Mouse (Mus musculus) heart, adult 8-10 months (tissue): ENCODE results near the gene Sell. TPM values are rescaled to one million over a fixed set of nuclear protein-coding genes. Genes with fewer than 3 reads are reported as not detected.

Experiments used
- DNase-seq: peaks from one replicate; pipeline ENCODE4 v3.0.0; 2022; ENCODE audit warnings: low spot score
- total RNA-seq, 4 experiments: library from RNA; stranded (reverse); gene quantifications; 2 replicates each; pipeline ENCODE4 v1.2.4; 2022

The Sell gene
- total RNA-seq, 4 experiments from 2014 or later, result 0.71 to 3.5 (median 1.1) TPM

DNA sequence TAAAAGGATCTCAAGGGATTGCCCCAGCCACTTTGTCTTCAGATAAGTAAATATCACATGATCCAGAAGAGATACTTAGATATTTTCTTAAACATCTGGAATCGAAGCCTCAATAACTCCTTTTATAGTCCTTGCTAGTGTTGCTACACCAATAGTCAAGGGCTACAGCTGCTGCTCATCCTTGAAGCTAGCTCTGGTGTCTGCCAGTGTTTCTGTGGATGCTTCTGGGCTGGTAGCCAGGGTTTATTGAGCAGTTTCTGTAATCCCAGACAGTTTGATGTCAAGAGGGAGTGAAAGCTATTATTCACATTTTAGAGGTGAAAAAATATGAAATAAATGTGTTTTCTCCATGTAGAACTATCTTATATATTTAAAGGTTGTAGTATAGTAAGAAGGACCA, 70.8 kb downstream of the Sell start:
- no peak for DNase-seq

Other genes starting within 250 kb of the Sell start
- 1 to 10 TPM; 4.5 to 5.8 (median 5.4) TPM for gene Scyl3, start 132.9 kb upstream of the Sell start, total RNA-seq
- 1 to 10 TPM in 1 of 4 experiments, under 1 TPM in 3; 0.55 to 1.0 (median 0.70) TPM for gene BC055324, start 67.2 kb upstream of the Sell start, total RNA-seq
- 1 to 10 TPM; 3.3 to 4.8 (median 4.0) TPM for gene Mettl18, start 67.1 kb upstream of the Sell start, total RNA-seq
- gene Sele, start 13.7 kb upstream of the Sell start, total RNA-seq, result 1 to 10 TPM in 1 of 4 experiments, under 1 TPM in 3; 0.33 to 1.1 (median 0.54) TPM
- gene Selp, start 53.3 kb downstream of the Sell start, total RNA-seq, result 1 to 10 TPM in 3 of 4 experiments, under 1 TPM in 1; 0.49 to 8.6 (median 1.2) TPM
- gene F5, start 89.9 kb downstream of the Sell start, total RNA-seq, result 10 to 100 TPM in 1 of 4 experiments, 1 to 10 TPM in 1, under 1 TPM in 2; 0.94 to 14.2 (median 1.1) TPM
- 1 to 10 TPM; 6.4 to 9.5 (median 8.5) TPM for gene Slc19a2, start 187.1 kb downstream of the Sell start, total RNA-seq
- gene Ccdc181, start 213.6 kb downstream of the Sell start, total RNA-seq, result 10 to 100 TPM in 1 of 4 experiments, 1 to 10 TPM in 3; 9.0 to 10.0 (median 10.0) TPM
- gene Nme7, start 242.1 kb downstream of the Sell start, total RNA-seq, result 1 to 10 TPM; 4.0 to 5.4 (median 4.7) TPM
- gene Blzf1, start 245.5 kb downstream of the Sell start, total RNA-seq, result 10 to 100 TPM; 21.3 to 22.2 (median 21.8) TPM